Mouse (Mus musculus) megakaryocyte, embryonic 14.5 days (primary cell): ENCODE data around the gene Ror1.

Experiments used
- FLI1 ChIP-seq: IDR thresholded peaks from 2 replicates; pipeline ENCODE4 v1.6.1; 2012; ENCODE audit warnings: low read length, inconsistent platforms, mixed read lengths
- GATA1 ChIP-seq: IDR thresholded peaks from 3 replicates; pipeline ENCODE4 v1.6.1; 2012; ENCODE audit warnings: mixed read lengths, low read length, inconsistent platforms, borderline replicate concordance

- TF ChIP-seq FLI1 = no peak
- TF ChIP-seq GATA1 = no peak
These were observed 75.2 kb downstream of the Ror1 start for GRCm38 (mm10) chr4:100170743-100171142.
